Mouse (Mus musculus) T-cell, adult 2 months (primary cell): Measurements from ENCODE around the gene Foxn1.

Source experiments
- DNase-seq: peaks from one replicate; pipeline ENCODE4 v3.0.0; 2022; ENCODE audit warnings: low spot score

Gene Foxn1

DNA sequence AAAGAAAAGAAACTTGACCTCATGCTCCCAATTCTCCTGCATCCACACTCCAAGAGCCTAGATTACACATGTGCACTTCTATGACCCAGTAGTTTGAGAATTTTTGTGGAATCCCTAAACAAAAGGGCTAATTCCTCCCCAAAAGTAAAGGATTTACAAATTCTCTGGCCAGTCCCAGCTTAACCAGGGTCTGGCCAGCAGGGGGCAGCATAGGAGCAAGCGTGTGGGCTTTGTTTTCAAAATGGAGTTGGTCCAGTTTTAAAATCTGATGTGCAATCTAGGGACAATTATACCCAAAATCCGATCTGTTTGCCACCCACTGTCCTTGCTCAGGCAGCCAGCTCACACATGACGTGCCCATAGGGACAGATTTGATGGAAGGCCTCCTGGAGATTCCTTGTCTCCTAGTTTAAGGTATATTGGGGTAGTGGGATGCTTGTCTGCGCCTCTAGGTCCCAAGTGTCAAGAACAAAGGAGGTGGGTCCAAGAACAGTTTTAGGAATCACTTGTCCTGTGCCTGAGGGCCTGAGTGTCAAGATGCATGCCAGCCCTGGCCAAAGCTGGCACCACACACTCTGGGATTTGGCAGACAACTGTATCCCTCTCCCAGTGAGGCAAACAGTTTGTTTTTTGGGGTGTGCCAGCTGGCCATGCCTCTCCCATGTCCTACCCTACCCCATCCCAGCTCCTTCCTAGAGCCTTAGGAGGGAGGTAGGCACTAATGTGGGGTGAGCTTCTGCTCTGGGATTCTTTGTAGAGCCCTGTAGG, 30.7 kb downstream of the Foxn1 start:
- peak; percentile 51 for DNase-seq

DNA sequence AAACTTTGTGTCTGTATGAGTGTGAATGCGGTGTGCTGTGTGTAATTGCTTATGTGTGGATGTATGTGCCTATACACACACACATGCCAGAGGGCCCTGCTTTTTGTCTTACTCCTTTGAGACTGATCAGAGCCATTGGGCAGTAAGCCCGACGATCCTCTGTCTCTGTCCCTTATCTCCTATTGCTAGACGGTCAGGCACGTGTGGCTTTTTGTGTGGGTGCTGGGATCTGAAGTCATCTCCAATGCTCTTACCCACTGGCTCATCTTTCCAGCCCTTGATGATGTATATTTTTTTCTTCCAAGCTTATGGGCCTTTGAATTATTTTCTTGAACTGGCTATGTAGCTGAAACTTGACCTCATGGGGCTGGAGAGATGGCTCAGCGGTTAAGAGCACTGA, 31.5 kb downstream of the Foxn1 start:
- no peak for DNase-seq

DNA sequence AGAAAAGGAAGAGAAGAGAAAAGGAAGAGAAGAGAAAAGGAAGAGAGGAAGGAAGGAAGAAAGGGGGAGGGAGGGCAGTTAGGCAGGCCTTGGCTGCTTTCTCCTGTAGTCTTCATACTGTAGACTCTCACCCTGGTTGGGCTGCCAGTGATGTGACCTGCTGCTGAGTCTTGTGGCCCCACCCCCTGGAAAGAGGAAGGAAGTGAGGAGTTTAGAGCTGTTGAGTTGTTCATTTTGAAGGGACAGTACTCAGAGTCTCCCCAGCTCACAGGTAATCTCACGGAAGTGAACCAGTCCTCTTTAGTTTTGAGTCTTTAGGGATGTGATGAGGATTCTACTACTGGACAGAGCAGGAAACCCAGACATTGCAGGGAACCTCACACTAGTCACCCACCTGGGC, 33.3 kb downstream of the Foxn1 start:
- DNase-seq, result no peak

DNA sequence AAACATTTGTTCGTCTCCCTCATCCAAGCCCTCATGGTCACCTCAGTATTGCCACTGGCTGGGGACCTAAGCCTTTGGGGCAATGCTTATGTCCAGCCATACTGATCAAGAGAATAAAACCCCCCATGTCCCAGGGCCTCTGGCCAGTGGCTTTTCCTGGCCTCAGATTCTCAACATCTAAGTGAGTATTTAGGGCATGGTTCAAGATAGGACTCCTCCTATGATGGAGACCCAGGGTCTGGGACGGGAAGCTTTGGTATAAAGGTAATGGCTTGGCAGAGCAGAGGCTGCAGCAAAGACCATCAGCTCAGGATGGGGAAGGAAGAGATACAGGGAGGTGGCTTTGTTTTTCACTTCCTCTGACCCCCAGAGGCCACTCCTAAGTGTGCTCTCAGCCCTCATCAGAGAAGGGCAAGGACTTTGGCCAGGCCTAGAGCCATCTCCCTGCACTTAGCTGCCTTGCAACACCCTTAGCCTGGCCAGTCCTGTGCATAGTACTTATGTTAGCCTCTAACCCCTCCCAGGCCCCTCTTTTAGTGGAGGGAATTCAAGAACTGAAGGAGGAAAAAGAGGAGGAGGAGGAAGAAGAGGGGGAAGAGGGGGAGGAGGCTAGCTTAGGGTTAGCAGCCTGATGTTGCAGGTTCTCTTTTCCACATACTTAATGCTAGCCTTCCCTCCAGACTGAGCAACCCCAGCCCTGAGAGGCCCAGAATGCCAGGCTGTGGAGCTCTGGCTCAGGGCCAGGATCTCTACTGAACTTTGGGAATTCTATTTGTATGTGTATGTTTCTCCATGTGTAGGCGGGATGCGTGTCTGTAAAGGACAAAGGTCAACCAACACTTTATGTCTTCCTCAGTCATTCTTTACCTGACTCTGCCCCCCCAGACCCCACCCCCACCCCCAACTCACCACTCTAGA, 36.7 kb downstream of the Foxn1 start:
- DNase-seq, result no peak

DNA sequence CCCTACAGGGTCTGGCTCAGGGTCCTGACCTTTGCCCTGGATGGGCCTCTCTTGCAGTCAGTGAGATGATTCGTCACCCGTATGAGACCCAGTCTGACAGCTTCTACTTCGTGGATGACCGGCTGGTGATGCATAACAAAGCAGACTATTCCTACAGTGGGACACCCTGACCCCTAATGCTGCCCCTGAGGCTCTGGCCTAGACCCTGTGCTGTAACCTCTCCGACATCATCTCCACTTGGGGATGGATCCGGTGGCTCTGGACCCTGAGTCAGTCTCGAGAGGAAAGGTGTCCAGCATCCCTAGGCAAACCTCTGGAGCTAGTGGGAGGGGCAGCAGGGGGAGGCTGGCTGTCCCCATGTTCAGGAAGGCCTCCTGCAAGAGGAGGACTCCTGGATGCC, 37.9 kb downstream of the Foxn1 start:
- no peak for DNase-seq

DNA sequence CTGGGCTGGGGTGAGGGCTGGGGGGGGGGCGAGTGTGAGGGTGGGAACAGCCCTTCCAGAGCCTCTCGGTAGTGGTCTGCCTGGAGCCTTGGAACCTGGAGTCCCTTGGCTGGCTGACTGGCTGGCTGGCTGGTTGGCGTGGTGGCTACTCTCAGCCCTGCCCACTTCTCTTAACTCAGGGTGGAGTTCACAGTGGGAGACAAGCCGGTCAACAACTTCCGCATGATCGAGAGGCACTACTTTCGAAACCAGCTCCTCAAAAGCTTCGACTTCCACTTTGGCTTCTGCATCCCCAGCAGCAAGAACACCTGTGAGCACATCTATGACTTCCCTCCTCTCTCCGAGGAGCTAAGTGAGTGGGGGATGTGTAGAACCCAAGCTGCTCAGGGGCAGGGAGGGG, 38.5 kb downstream of the Foxn1 start:
- no peak for DNase-seq

DNA sequence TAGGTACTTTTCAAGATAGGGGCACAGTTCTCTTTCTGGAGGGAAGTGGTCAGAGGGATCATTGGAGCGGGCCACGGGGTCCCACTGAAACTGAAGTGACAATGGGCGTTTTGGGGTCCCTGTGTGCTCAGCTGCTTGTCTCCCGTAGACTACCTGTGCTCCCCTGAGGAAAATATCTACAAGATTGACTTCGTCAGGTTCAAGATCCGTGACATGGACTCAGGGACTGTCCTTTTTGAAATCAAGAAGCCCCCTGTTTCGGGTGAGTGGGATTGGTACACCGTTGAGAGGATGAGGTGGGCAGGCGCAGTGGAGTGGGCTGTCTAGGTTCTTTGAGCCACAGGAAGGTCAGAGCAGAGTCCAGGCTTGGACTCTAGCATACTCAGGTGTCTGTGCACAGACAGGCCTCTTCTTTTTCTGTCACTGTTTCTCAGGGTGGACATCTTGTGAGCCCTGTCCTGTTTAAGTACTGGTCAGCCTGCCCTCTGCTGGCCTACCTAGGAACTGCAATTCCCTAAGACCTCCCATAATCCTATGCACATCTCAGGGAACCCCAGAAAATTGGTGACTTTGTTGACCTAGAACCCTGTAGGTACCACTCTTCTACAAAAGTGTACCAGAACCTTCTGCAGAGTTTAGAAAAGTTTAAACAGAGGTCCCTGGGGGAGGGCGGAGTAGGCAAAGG, 39.1 kb downstream of the Foxn1 start:
- DNase-seq, result peak; percentile 41

DNA sequence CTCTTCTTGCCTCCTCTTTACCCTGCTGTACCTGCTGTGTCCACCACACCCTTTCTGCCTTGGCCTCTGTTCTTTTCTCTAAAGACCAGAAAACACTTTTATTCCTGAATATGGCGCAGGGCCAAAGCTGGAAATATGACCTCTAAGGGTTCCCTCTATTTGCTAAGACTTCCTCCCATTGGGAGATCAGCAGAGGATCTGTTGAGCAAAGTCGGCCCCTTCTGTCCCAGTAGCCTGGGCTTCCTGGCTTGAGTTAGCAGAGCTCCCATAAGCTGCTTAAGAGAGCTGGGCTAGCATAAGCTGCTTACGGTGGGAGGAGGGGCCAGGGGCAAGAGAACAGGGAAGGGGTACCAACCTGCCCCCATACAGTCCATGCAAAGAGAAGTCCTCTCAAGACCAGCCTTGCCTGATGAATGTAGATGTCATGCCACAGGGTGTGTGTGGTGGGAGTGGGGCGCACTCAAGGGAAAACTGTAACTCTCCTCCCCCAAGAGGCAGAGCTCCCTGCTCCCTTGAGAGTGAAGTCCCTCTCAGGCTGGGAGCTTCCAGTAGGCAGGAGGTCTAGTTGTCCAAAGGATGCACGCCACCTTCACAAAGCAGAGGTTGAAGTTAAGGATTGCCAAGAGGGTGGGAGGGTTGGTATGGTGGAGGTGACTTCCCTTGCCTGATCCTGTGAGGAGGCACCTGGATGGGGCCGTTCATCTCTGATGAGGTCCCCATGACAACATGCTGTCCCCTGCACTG, 39.9 kb downstream of the Foxn1 start:
- no peak for DNase-seq

DNA sequence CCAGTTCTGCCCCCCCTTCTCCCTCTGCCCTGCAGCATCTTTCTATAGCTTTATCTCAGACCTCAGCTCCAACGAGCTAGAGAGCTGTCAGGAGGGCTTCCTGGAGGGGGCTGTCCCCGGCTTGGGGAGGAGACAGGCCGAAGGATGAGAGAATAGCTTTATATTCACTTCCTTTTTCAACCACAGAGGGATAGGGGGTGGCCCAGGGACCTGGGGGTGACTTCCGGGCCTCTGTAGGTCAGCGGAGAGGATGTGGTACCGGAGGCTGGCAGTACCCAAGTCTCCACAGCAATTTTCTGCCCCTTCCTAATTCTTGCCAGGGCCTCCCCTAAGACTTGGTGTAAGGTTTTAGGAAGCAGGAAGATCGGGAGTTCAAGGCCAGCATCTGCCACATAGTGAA, 40.6 kb downstream of the Foxn1 start:
- DNase-seq, result peak; percentile 60

DNA sequence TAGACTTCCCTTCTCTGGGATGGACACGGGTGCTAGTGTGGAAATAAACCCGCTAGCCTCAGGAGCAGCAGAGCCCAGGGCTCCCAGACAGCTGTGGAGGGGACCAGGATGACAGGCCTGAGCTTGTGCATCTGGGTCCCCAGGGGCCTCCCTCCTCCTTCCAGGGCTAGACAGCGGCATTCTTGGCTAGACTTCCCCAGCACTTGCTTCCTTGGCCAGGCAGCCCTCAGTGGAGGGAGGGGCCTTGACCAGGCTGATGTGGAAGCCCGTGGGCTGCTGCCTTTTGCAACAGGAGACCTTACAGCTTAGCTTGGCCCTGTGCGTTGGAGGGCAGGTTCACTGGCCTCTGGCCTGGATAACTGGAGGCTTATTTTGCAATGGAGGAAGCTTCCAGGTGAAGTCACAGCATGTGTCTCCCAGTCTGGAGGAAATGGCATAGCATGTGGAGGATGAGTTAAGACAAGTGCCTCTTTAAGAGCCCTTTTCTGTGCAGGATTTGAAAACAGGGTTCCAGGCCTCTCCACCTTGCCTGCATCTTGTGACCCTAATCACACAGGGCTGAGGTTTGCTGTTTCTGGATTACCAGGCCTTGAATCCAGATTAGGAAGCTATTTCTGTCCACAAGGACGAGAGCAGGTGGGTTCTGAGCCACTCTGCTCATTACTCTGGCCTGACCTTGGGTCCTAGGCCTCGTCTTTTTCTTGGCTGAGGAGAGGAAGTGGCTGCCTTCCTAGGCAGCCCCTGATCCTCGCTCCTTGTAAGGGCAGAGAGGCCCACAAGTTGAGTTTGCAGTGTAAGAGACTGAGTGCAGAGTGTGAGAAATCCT, 41.3 kb downstream of the Foxn1 start:
- no peak for DNase-seq

DNA sequence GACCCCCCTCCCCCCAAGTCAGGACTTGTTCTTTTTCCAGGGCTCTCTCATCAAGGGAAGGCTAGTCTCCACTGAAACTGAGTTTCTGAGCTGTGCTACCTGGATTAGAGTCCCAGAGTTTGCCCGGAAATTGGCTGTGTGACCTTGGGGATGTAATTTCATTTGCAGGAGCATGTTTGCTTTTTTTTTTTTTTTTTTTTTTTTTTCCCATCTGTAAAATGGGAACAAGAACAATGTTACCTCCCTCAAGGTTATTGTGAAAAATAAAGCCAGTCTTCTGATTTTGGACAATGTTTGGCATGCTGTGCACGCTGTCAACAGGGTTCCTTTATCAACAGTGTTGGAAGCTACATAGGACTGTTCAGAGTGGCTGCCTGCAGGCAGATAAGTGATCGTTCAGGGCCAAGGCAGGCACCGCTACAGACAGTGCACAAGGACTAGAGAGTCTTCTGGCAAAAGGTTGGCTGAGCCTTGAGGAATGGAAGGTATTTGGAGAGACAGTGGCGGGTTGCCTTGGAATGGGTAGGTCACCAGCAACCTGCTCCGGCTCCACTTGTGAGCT, 41.9 kb downstream of the Foxn1 start:
- DNase-seq, result no peak

DNA sequence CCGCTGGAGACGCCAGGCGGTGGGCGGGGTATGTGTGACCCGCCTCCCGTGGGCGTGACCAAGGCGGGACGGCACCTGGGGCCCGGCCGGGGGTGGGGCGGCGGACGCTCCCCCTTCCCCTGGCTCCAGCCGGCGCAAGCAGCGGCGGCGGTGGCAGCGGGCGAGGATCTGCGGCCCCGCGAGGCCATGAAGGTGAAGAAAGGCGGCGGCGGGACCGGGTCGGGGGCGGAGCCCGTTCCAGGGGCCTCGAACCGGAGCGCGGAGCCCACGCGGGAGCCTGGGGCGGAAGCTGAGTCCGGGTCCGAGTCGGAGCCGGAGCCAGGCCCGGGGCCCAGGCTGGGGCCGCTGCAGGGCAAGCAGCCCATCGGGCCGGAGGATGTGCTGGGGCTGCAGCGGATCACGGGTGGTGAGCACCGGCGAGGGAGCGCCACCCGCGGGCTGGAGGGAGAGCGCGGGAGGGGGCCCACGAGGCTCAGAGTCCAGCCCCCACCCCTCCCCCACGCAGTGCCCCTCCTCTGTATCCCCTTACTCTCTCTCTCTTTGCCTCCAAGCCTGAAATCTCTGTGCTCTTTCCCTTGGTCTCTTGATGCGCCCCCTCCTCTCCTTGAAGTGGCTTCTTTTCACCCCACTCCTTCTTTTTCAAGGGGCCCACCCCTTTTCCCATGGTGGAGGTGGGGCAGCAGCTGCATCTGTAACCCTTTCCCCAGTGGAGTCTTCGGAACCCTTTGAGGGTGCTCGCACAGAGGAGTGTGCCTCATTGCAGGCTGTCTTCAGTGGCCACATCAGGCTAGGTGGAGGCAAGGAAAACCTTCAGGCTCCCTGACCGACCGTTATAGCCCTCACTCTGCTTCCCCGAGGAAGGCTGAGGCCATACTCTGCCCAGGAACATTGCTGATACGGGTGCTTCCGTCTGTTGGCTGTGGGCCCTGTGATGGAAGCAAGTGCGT, 42.7 kb downstream of the Foxn1 start, which contains the start of gene Unc119:
Gene Unc119 (plus strand): TSS at position 102 of the 947 bp plus-strand sequence.
- peak; percentile 62 for DNase-seq

DNA sequence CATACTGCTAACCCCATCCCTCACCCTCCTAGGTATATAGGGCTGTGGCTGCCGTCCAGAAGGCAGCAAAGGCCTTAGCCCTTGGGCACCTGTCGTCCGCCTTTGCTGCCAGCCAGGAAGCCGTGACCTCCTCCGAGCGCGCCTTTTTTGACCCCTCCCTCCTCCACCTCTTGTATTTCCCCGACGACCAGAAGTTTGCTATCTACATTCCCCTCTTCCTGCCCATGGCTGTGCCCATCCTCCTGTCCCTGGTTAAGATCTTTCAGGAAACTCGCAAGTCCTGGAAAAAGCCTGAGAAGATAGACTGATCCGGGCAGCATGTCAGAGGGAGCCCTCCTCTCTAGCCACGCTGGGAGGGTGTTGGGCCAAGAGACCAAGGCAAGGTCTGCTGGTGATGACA, 44.7 kb downstream of the Foxn1 start:
- no peak for DNase-seq

DNA sequence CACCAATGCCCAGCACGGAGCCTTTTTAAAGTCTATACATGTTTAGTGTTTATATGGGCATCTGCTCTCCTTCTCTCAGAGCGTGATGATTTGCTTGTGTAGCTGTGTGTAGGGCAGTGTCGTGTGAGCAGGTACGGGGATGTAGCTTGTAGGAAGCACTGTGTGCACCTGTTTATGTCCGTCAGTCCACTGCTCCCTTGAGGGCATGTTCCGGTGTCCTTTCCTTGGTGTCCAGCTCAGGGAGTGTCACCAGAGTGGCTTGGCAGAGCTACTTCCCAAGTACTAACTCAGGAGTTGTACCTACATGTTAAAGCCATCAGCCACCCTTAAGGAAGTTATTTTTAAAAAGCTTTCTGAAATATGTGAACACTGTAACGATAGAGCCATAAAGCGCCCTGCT, 49.3 kb downstream of the Foxn1 start:
- no peak for DNase-seq

DNA sequence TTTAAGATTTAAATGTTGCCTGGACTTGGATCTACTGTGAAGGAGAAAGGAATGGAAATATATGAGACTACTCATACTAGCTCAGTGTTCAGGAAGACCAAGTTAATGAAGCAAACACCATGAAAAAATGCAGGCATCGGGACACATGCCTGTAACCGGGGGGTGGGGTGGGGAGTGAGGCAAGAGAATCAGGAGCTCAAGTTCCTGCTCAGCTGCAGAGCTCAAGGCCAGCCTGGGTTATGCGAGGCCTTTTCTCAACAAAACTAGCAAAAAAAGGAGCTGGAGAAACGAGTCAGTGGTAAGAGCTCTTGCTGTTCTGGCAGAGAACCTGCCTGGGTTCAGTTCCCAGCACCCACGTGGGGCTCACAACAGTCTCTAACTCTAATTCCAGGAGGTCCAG, 52.4 kb downstream of the Foxn1 start:
- DNase-seq, result no peak

DNA sequence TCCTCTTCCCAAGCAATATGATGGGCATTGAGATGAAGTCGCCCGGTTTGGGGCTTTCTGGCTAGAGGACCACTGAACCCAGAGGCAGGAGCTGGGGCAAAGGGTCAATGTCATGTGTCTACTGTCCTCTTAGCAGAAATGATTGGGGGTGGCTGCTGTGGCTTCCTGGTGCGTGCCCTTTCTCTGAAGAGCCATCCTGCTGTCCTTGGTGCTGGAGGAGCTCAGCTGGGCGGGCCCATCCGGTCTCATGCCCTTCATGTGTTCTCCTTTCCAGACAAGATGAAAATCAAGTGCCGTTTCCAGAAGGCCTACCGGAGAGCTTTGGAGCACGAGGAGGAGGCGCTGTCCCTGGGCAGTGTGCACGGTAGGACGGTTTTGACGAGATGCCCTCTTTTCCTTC, 53.7 kb downstream of the Foxn1 start:
- no peak for DNase-seq

DNA sequence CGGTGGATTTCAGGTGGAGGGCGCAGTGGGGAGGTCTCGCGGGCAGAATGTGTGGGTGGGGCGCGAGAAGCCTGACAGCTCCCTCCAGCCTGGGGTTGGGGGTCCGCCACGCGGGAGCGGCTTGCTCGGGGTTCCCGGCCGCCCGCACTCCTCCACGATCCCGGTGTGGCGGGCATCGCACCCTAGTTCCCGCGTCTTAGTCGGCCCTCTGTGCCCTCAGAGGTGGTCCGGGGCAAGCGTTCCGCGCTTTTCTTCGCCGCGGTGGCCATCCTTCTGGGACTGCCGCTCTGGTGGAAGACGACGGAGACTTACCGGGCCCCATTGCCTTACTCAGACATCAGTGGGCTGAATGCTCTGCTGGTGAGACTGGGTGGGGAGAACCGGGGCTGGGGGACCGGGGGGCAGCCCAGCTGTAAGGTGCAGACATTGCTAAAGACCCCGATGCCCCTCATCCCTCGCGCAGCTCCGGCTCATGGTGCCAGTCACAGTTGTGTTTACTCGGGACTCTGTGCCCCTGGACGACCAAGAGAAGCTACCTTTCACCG, 57.8 kb downstream of the Foxn1 start:
- no peak for DNase-seq

DNA sequence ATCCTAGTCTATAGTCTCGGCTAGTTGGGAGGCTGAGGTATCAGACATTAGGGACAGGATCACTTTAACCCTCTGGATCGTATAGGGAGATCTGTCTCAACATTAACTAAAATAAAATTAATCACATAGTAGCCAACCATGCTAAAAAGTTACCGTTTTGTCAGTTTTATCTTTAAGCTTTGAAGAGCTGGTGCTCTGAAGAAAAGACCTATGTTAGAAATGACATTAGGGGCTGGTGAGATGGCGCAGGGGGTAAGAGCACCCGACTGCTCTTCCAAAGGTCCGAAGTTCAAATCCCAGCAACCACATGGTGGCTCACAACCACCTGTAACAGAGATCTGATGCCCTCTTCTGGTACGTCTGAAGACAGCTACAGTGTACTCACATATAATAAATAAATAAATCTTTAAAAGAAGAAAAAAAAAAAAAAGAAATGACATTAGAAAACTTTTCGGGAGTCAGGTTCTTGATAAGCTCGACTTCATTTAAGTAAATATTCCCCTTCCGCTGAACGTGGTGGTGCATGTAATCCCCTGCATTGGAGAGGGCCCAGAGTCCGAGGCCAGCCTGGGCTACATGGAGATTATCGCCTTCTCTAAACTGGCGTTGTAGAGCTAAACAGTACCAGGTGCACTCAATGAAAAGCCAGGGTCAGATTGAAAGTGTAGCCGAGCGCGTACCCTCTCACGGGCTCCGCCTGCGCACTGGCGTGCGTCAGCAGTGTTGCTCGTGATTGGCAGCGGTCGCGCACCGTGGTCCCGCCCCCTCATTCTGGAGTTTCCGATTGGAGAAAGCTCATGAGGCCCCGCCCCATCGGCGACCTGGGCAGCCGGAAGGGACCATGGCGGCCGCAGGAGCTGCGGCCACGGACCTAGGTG, 58.5 kb downstream of the Foxn1 start, which contains the start of gene Pigs:
Gene Pigs (plus strand): TSS at position 782 of the 878 bp plus-strand sequence.
- peak; percentile 93 for DNase-seq
